Mouse (Mus musculus) left cerebral cortex, adult 11 months (tissue): ENCODE measurements around the gene Gm45261.

Experiments used
- DNase-seq: peaks from one replicate; pipeline ENCODE4 v3.0.0; 2022; ENCODE audit warnings: low spot score

Gm45261 gene

GRCm38 (mm10) chr1:80461348-80461747 is at the start of gene Gm45261:
TSS of gene Gm45261 (minus strand) at chr1:80461448.
- DNase-seq, result no peak

- no peak for DNase-seq
Observed at GRCm38 (mm10) chr1:80504757-80505156, 43.5 kb upstream of the Gm45261 start.

GRCm38 (mm10) chr1:80504081-80504480 is 42.8 kb upstream of the Gm45261 start:
- no peak for DNase-seq

- DNase-seq, result no peak
Observed at GRCm38 (mm10) chr1:80502456-80503165, 41.4 kb upstream of the Gm45261 start.

GRCm38 (mm10) chr1:80499264-80499663 is 38.0 kb upstream of the Gm45261 start:
- DNase-seq, result no peak

- no peak for DNase-seq
Observed at GRCm38 (mm10) chr1:80496360-80496759, 35.1 kb upstream of the Gm45261 start.

- DNase-seq, result no peak
Observed at GRCm38 (mm10) chr1:80483419-80483818, 22.2 kb upstream of the Gm45261 start.

GRCm38 (mm10) chr1:80474942-80475341 is 13.7 kb upstream of the Gm45261 start:
- DNase-seq, result no peak

GRCm38 (mm10) chr1:80472395-80472794 is 11.1 kb upstream of the Gm45261 start:
- no peak for DNase-seq

GRCm38 (mm10) chr1:80459923-80460322 is 1.3 kb downstream of the Gm45261 start:
- DNase-seq, result no peak

- DNase-seq, result no peak
Observed at GRCm38 (mm10) chr1:80459477-80459876, 1.8 kb downstream of the Gm45261 start.

GRCm38 (mm10) chr1:80453971-80454370 is 7.3 kb downstream of the Gm45261 start:
- no peak for DNase-seq

- no peak for DNase-seq
Observed at GRCm38 (mm10) chr1:80451914-80452549, 9.2 kb downstream of the Gm45261 start.

GRCm38 (mm10) chr1:80447554-80447953 is 13.7 kb downstream of the Gm45261 start:
- DNase-seq, result no peak

- DNase-seq, result no peak
Observed at GRCm38 (mm10) chr1:80440911-80441310, 20.3 kb downstream of the Gm45261 start.

GRCm38 (mm10) chr1:80438506-80438905 is 22.7 kb downstream of the Gm45261 start:
- no peak for DNase-seq

- no peak for DNase-seq
Observed at GRCm38 (mm10) chr1:80427946-80428345, 33.3 kb downstream of the Gm45261 start.

- no peak for DNase-seq
Observed at GRCm38 (mm10) chr1:80427425-80427824, 33.8 kb downstream of the Gm45261 start.

GRCm38 (mm10) chr1:80424666-80425065 is 36.6 kb downstream of the Gm45261 start:
- DNase-seq, result no peak

GRCm38 (mm10) chr1:80418321-80419045 is 42.8 kb downstream of the Gm45261 start:
- no peak for DNase-seq

GRCm38 (mm10) chr1:80416329-80416728 is 44.9 kb downstream of the Gm45261 start:
- no peak for DNase-seq

GRCm38 (mm10) chr1:80412521-80412920 is 48.7 kb downstream of the Gm45261 start:
- no peak for DNase-seq
